11 mouse cellular contexts compared by ENCODE assay signal in the genomic region with DNA sequence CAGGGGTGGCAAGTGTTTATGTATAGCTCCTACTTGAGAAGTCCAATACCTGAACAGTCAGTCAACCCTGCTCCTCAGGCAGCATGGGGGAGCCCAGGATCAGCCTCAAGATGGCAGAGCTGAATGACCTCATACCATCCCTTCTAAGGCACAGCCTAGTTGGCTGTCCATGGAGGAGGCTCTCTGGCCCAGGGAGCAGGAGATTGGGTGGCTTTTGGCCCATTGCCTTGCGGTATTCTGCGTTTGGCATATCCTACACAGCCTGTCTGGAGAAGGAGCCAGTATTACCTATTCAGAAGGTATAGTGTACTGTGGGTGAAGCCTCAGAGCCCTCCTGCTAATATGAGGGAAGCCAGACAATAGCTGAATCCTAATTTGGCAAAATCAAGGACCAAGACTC.
"Had no signal": no experiment of that assay in that cellular context is flagged by ENCODE, and none has a peak within 500 bp of the region (broad histone marks: within the 10 kb centered on the region; RNA-seq: fewer than 3 reads in every experiment).

No protein-coding gene starts in this region.

- ATAC-seq: intestine, embryonic 16.5 days; midbrain, embryonic 13.5 days had no signal

- H3K27ac ChIP-seq: kidney, embryonic 15.5 days; left cerebral cortex, adult 2 months; limb, embryonic 10.5 days; midbrain, embryonic 13.5 days had no signal

- H3K9ac ChIP-seq: kidney, embryonic 15.5 days; midbrain, embryonic 13.5 days had no signal

- DNase-seq: kidney, adult 2 months; kidney, postnatal 14 days; lung, adult 2 months; lung, postnatal 14 days; thymus, adult 2 months; thymus, postnatal 25 days had no signal

- H3K27me3 ChIP-seq: kidney, embryonic 15.5 days; midbrain, embryonic 13.5 days had no signal

- H3K4me1 ChIP-seq: limb, embryonic 10.5 days; midbrain, embryonic 13.5 days had no signal

- H3K4me2 ChIP-seq: kidney, embryonic 15.5 days; midbrain, embryonic 13.5 days had no signal

- H3K9me3 ChIP-seq: kidney, embryonic 15.5 days; limb, embryonic 10.5 days; midbrain, embryonic 13.5 days had no signal

- H3K4me3 ChIP-seq: kidney, embryonic 15.5 days; left cerebral cortex, adult 2 months; limb, embryonic 10.5 days; midbrain, embryonic 13.5 days had no signal
